Mouse (Mus musculus): Measurements from ENCODE around the gene Pgm1. TPM values are rescaled to one million over a fixed set of nuclear protein-coding genes. Genes with fewer than 3 reads are reported as not detected.

Pgm1 gene
- polyA plus RNA-seq, 1 experiment from 2014 or later: 277 TPM

GRCm38 (mm10) chr4:100035919-100036554 is 106.8 kb downstream of the Pgm1 start:
- WGBS (ENCODE audit: insufficient replicate concordance): 42% methylated on average over 16 of the region's 16 CpGs
- Histone ChIP-seq H3K27me3 (ENCODE audit: control insufficient read depth, insufficient read depth, low read length) (no peaks in the 10 kb centered on the region), H3K4me3 (ENCODE audit: low read depth, low read length) (no peak overlapping the region), H3K4me2 (no peak overlapping the region), H3K9ac (ENCODE audit: low read depth, low read length) (no peak overlapping the region), H3K27ac (ENCODE audit: low read depth, low read length) (no peak overlapping the region), H3K36me3 (ENCODE audit: control insufficient read depth, insufficient read depth, low read length) (no peaks in the 10 kb centered on the region), H3K4me1 (ENCODE audit: control insufficient read depth, insufficient read depth, low read length) (peaks cover 5% of the 10 kb centered on the region; the same call in 1 of the 2 replicates), H3K9me3 (replicated peaks; ENCODE audit: control insufficient read depth, low read length) (no peaks in the 10 kb centered on the region)
- ATAC-seq (replicated peaks; ENCODE audit: insufficient number of reproducible peaks, low FRiP score, low TSS enrichment): no peak

Other genes with a start within 250 kb of the Pgm1 start
- gene Alg6, start 213.8 kb upstream of the Pgm1 start, polyA plus RNA-seq (2014; fragmentation: Nextera tagmentation; extraction: Ambion mirVana): 12.9 and 13.7 TPM in 2 replicates
- 10.2 and 12.4 TPM in 2 replicates for gene Efcab7, start 100.2 kb upstream of the Pgm1 start, polyA plus RNA-seq (2014; fragmentation: Nextera tagmentation; extraction: Ambion mirVana)
- gene Itgb3bp, start 399 bp downstream of the Pgm1 start, polyA plus RNA-seq (2014; fragmentation: Nextera tagmentation; extraction: Ambion mirVana): 38.5 and 43.0 TPM in 2 replicates
- gene Ror1, start 166.4 kb downstream of the Pgm1 start, polyA plus RNA-seq (2014; fragmentation: Nextera tagmentation; extraction: Ambion mirVana): 7.3 and 9.7 TPM in 2 replicates

Data from heart, embryonic 11.5 days (tissue).